Mouse (Mus musculus): Measurements from ENCODE around the gene Ostf1.

GRCm38 (mm10) chr19:18607907-18608306, 23.7 kb downstream of the Ostf1 start:
- TF ChIP-seq POLR2A (IDR thresholded peaks at IDR 0.05; ENCODE audit: insufficient read length, low read depth) = no peak
- TF ChIP-seq MYOG (IDR thresholded peaks at IDR 0.05; ENCODE audit: control insufficient read depth in 1 of 3, insufficient read depth in 1 of 3, insufficient read length in 2 of 3, low read depth in 2 of 3) = no peak
- TF ChIP-seq USF1 (IDR thresholded peaks at IDR 0.05; ENCODE audit: low read depth) = no peak
- TF ChIP-seq MAX (IDR thresholded peaks at IDR 0.05; ENCODE audit: low read depth) = no peak
- no peak for TF ChIP-seq POLR2AphosphoS2 (IDR thresholded peaks at IDR 0.05; ENCODE audit: insufficient read length, low read depth)
